Mouse (Mus musculus) 3T3-L1 (cell line): ENCODE measurements around the gene Polr3g.
"Not testable (repeated sequence)": the region's sequence is repeated elsewhere in the genome, so short reads cannot be mapped to it uniquely, and the experiment has no call there.

ENCODE experiments used
- DNase-seq: peaks from one replicate; pipeline ENCODE4 v3.0.0-alpha.2; 2015; ENCODE audit warnings: low read depth, low spot score

The Polr3g gene

DNA sequence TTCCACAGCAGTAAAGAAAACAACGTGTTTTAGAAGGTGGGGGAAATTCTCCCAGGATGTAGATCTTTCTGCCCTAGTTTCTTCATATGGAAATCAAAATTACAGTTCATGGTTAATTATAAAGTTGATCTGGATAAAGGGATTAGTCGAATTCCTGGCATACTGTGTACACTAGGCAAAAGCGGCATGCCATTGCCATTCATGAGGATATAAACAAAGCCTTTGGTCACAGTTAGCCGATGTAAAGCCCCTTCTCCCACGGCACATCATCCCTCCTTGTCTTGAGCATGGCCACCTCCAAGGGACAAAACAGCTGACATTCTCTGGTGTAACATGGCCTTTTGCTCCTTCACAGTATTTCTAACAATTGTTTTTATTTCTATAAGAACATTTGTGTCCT is 80.2 kb downstream of the Polr3g start:
- DNase-seq, result no peak

DNA sequence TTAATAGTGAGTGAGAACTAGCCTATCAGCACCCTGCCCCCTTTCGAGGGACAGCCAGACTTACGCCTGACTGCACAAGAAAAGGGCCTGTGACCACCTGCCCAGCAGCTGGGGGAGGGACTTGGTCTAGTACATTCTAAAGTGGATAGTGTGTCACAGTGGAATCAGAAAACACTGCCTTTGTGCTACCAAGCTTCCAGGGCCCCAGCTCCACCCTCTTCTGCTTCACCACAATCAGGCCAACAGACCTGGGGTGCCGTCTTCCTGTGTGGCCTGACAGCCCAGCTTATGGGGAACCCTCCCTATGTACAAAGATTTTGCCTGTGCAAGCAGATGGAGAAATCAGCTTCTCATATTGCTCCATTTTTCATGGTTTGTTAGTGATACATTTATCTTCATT is 81.4 kb downstream of the Polr3g start:
- DNase-seq, result no peak

DNA sequence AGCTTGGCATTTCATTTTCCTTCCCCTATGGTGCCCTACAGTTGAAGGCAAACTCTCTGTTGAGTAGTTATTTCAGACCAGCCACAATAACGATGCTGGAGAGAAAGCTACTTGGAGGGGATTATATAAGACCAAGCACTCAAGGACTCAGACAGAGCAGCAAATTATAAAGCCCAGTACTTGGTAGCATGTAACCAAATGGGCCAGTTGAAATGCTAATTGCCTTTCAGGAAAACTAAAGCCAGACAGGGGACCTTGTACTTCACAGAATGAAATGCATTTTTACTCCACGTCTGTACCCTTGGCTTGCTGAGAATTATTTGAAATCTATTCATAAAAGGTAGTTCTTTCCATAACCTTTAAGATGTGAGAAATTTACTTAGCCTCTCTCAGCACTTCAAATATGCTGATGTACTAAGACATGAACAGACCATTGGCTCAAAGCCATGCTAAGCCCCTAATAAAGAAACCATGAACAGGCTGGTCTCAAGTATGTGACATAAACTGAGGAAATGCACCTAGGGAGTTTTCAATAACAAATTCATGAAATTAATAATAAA is 82.1 kb downstream of the Polr3g start:
- no peak for DNase-seq

DNA sequence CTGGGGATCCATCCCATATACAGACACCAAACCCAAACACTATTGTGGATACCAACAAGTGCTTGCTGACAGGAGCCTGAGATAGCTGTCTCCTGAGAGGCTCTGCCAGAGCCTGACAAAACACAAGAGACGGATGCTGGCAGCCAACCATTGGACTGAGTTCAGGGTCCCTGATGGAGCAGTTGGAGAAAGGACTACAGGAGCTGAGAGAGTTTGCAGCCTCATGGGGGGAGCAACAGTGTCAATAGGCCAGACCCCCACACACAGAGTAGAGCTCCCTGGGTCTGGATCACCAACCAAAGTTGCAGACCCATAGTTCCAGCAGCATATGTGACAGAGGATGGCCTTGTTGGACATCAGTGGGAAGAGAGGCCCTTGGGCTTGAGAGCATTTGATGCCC is 83.0 kb downstream of the Polr3g start:
- DNase-seq, result not testable (repeated sequence)
